Mouse (Mus musculus): Measurements from ENCODE around the gene Sirt5.

Sirt5 gene

GRCm38 (mm10) chr13:43364985-43365824 lies at the start of gene Sirt5:
Sirt5 (plus strand) TSS chr13:43365496.
- peak; percentile 90 to 94 for DNase-seq (ENCODE audit: low read depth in 2 of 2, low spot score in 2 of 2)

- DNase-seq (ENCODE audit: low read depth in 2 of 2, low spot score in 2 of 2), result no peak
These were observed 47.9 kb upstream of the Sirt5 start for GRCm38 (mm10) chr13:43317411-43317810.

DNA sequence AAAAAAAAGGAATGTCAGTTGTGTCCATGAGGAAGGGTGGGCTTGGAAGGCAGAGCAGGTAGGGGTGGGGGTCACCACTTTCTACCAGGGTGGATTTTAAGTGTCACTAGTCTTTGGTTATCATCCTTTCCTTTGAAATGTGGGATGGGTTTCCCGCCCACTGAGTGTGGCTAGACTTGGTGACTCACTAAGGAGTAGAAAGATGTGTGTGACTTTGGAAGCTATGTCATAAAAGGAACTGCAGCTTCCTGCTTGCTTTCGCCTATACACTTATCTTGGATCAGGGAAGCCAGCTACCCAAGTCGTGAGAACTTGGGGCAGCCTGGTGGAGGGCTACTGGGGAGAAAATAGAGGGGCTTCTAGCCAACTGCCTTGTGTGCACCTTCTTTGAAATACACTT lies 45.9 kb upstream of the Sirt5 start:
- no peak for DNase-seq (ENCODE audit: low read depth in 2 of 2, low spot score in 2 of 2)

GRCm38 (mm10) chr13:43321492-43321891 lies 43.8 kb upstream of the Sirt5 start:
- peak in 1 of 2 experiments; percentile 10 for DNase-seq (ENCODE audit: low read depth in 2 of 2, low spot score in 2 of 2)

- DNase-seq (ENCODE audit: low read depth in 2 of 2, low spot score in 2 of 2), result no peak
These were observed 39.9 kb upstream of the Sirt5 start for GRCm38 (mm10) chr13:43325427-43325826.

- DNase-seq (ENCODE audit: low read depth in 2 of 2, low spot score in 2 of 2), result no peak
These were observed 33.4 kb upstream of the Sirt5 start for GRCm38 (mm10) chr13:43331721-43332444.

- peak; percentile 4 to 16 for DNase-seq (ENCODE audit: low read depth in 2 of 2, low spot score in 2 of 2)
These were observed 32.7 kb upstream of the Sirt5 start for GRCm38 (mm10) chr13:43332591-43332990.

DNA sequence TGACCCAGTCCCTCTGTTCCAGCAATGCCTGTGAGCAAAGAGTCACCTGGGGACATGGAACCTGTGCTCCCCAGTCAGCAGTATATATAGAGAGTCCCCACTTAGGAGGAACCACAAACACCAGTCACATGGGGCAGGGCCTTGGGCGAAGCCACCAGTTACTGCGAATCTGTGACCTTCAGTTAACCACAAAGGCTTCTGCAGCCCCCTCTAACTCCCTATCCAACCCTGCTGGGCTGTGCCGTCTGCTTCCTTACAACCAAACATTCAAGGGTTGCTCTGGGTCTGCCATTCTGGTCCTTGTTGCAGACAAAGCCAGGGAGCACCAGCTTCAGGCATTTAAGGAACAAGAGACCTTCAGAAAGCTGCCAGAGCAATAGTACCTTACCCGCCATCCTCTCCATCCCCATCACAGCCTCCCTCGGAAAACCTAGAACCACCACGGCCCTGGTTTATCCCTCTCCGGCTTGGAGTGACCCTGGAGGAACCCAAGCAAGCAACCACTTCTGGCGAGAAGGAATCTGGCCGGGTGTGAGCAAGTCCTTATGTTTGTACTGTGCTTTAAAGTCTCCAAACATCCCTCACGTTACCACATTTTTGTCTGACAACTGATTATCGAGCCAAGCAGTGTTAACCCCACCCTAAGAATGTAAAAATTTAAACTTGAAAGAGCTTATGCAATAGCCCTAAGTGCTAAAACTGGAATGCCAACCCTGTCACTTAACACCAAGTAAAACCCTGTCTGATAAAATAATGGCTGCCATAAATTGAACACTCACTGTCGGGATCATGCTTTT lies 28.7 kb upstream of the Sirt5 start:
- DNase-seq (ENCODE audit: low read depth in 2 of 2, low spot score in 2 of 2), result no peak

DNA sequence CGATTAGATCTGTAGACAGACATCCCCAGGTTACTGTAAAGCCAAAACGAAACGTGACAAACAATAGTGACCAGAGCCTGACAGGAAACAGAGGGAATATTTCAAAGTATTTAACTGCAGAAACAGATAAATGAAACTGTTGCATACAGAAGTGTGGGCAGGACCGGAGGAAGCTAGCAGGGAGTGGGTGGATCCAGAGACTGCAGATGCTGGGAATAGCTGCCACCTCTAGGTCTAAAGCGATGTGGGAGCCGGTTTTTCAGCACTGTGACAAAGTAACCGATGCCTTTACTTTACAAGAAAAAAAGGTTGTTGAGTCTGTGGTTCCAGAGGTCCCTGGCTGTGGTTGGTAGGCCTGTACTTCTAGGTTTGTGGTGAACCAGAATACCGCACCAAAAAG lies 27.3 kb upstream of the Sirt5 start:
- DNase-seq (ENCODE audit: low read depth in 2 of 2, low spot score in 2 of 2), result no peak

DNA sequence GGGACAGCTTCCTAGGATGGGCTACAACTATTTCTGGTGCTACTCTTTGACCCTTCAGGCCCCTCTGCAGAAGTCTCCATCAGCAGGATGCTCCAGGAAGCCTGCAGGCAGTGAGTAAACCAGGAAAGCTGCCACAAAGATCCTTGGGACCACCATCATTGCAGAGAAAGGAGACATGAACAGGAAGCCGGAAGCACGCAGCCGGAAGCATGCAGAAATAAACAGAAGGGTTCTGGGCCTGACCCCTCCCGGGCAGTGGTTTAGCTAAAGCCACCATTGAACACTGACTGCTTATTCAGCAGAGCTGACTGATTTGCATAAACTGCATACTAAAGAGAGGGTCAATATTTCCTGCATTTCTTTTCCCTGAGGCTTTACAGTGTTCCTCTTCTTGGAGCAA lies 26.7 kb upstream of the Sirt5 start:
- DNase-seq (ENCODE audit: low read depth in 2 of 2, low spot score in 2 of 2), result no peak

GRCm38 (mm10) chr13:43346825-43347224 lies 18.5 kb upstream of the Sirt5 start:
- no peak for DNase-seq (ENCODE audit: low read depth in 2 of 2, low spot score in 2 of 2)

DNA sequence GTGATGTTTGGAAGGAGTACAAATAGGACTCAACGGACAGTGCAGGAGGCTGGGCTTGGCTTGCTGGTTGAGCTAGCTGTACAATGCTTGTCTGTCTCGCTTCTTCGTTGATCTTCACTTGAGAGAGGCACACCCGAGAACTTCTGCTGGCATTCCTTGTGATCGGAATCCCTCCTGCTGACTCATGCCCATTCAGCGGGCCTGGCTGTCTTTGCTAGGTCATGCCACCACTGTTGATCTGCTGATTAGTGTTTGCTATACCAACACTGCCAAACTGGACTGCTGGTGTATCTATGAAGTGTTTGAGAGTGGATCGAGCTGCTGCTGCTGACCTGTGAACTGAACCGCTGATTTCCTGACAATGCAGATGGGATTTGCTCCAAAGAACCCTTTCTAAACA lies 15.9 kb upstream of the Sirt5 start:
- DNase-seq (ENCODE audit: low read depth in 2 of 2, low spot score in 2 of 2), result no peak

DNA sequence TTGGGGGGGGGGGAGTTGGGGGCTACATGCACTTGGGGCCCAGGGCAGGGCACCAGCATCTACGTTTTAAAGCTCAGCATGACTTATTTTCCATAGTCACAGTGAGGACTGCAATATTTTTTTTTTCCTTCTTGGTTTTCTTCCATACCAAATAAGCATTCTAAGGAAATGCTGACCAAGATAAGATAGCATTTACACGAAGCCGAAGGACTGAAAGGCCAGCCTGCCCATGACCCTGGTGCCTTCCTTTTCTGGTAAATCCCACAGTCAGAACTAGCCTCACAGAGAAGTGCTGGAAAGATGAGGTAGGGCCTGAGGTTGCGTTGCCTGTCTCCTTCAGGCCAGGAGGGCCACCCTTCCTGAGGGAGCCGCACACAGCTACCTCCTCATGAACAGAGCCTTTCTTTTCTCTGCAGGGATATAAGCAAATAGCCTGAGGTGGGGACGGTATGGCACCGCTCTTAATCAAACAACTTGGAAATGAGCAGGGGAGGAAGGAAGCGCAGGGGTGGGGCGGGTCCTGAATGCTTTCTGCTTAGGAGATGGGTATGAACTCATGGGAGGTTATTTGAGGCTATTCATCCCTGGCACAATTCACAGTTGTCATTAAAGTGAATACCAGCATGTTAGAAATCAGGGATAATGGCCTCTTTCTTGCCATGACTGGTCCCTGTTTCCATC lies 14.7 kb upstream of the Sirt5 start:
- DNase-seq (ENCODE audit: low read depth in 2 of 2, low spot score in 2 of 2), result no peak

DNA sequence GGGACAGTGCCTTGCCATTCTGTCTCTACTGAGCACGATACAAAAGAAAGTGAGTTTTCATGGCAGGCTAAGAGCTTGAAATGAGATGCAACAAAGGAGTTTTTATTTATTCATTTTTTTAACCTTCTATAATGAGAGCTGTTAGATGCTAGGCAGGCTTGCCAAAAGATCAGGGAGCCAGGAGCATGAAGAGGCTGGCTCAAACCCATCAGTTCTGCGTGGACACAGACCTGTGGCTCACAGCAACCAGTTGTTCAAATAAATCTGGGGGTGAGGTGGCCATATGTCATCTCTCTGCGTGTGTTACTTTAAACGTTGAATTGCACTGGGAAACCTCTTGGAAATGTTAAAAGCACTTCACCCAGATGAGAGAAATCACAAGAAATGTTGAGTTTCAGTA lies 11.9 kb upstream of the Sirt5 start:
- DNase-seq (ENCODE audit: low read depth in 2 of 2, low spot score in 2 of 2), result no peak

GRCm38 (mm10) chr13:43354362-43354761 lies 10.9 kb upstream of the Sirt5 start:
- DNase-seq (ENCODE audit: low read depth in 2 of 2, low spot score in 2 of 2), result no peak

- DNase-seq (ENCODE audit: low read depth in 2 of 2, low spot score in 2 of 2), result no peak
These were observed 8.8 kb upstream of the Sirt5 start for GRCm38 (mm10) chr13:43356346-43357125.

- no peak for DNase-seq (ENCODE audit: low read depth in 2 of 2, low spot score in 2 of 2)
These were observed 4.8 kb upstream of the Sirt5 start for GRCm38 (mm10) chr13:43360534-43360933.

DNA sequence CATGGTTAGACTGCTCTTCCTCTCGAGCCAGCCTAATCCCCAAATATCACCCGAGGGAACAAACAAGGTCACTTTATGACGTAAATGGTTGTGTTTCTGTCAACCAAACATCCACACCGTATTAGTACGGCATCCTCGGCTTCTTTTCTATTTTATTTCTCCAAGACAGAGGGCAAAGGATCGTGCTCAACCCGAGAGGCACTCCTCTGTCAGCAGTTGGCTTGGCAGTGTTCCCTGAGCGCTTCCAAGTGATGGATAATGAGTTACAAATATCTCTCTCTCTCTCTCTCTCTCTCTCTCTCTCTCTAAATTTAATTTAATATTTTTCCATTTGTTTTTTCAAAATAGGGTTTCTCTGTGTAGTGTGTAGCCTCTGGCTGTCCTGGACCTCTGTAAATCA lies 2.9 kb upstream of the Sirt5 start:
- DNase-seq (ENCODE audit: low read depth in 2 of 2, low spot score in 2 of 2), result no peak

DNA sequence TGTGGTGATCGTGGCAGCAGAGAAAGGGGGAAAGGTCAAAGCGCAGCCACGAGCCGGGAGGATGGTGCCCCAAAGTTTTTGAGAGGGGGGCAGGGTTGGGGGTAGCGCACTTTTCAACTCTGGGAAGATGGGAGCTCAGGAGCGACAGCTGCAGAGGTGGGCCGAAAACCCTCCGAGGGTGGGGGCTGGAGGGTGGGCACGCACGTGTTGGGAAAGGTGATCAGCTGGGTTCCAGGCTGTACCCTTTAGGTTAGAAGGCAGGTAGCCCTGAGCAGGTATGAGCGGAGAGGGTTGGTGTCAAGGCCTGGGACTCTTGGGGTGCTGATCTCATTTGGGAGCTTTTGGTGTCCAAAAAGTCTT lies 509 bp downstream of the Sirt5 start:
- no peak for DNase-seq (ENCODE audit: low read depth in 2 of 2, low spot score in 2 of 2)

DNA sequence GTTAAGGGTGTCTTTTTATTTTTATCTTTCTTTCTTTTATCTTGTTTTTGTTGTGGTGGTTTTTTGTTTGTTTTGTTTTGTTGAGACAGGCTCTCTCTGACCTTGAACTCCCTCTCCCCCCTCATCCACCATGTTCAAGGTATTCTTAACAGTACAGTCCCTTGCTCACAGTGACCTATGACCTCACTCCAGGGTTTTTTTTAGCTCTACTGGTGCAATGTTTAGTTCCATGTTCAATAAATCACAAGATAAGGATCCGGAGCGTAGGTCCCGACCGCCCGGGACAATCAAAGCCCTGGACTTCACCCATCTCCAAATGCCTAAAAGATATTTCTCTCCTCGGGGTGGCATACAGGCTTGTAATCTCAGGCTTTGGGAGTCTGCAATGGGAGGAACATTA lies 4.8 kb downstream of the Sirt5 start:
- DNase-seq (ENCODE audit: low read depth in 2 of 2, low spot score in 2 of 2), result no peak

All from CD8-positive naive resting alpha-beta T cell, adult 2 months (primary cell).